Mouse (Mus musculus) bone marrow, adult 2 months (tissue): ENCODE measurements around the gene Dennd1c. TPM values are rescaled to one million over a fixed set of nuclear protein-coding genes. Genes with fewer than 3 reads are reported as not detected.

Source experiments
- H3K27ac ChIP-seq: fragments of 200-500 bp; 2 replicates; pipeline ENCODE4 v1.5.1; 2012; ENCODE audit warnings: low read depth, mild to moderate bottlenecking, control low read depth, inconsistent platforms, low read length; ENCODE audit not compliant: control insufficient read depth, poor library complexity, insufficient read depth
- H3K4me1 ChIP-seq: fragments of 200-500 bp; 2 replicates; pipeline ENCODE4 v1.6.1; 2011; ENCODE audit warnings: low read length; ENCODE audit not compliant: control insufficient read depth, insufficient read depth
- H3K4me3 ChIP-seq: fragments of 200-500 bp; replicated peaks from 2 replicates; pipeline ENCODE3; 2011; ENCODE audit warnings: mild to moderate bottlenecking, low read depth, low read length, control low read depth; ENCODE audit not compliant: control insufficient read depth
- CTCF ChIP-seq: fragments of 200-500 bp; IDR thresholded peaks from 2 replicates; pipeline ENCODE4 v1.5.1; 2011; ENCODE audit warnings: low read length, control low read depth; ENCODE audit not compliant: control insufficient read depth, insufficient read depth
- POLR2A ChIP-seq: fragments of 200-500 bp; IDR thresholded peaks from 2 replicates; pipeline ENCODE4 v1.6.1; 2011; ENCODE audit warnings: low read depth, mild to moderate bottlenecking, control low read depth, low read length, borderline replicate concordance; ENCODE audit not compliant: control insufficient read depth
- WGBS: fragments of 180-500 bp; shearing (Covaris S2); methylation state at CpG from one replicate; pipeline ENCODE4 v1.1.7; 2018; 5-methylcytosine and 5-hydroxymethylcytosine counted together
- polyA plus RNA-seq: library from polyadenylated mRNA; stranded (reverse); fragments of >200 nt; gene quantifications from 2 replicates; pipeline ENCODE4 v1.2.4, GENCODE M21; 2011; ENCODE audit warnings: low replicate concordance; ENCODE audit not compliant: missing spikeins, insufficient read depth, insufficient read length

The Dennd1c gene
- polyA plus RNA-seq, 1 experiment, result 96.5 TPM

- Histone ChIP-seq H3K4me3 (no peak overlapping the region), H3K4me1 (peaks cover 2% of the 10 kb centered on the region), H3K27ac (no peak overlapping the region; the same call in 1 of the 2 replicates)
- WGBS, result 85% methylated on average over 11 of the region's 11 CpGs
- no peak for TF ChIP-seq CTCF
- TF ChIP-seq POLR2A, result no peak
Measured at GRCm38 (mm10) chr17:57085970-57086757, 7.8 kb upstream of the Dennd1c start.

DNA sequence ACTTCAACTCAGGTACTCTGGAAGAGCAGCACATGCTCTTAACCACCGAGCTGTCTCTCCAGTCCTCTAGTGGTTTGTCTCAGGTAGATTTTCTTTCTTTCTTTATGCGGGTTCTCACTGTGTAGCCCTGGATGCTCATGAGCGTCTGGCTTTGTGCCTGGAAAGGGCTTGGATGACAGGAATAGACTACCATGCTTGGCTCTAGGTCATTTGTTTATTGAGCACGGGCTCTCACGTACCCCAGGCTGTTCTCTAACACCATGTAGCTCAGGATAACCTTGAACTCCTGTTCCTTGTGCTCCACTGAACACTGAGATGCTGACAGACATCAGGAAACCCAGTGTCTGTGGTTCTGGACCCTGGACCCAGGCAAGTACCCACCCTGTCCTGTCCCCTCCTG is 4.2 kb upstream of the Dennd1c start:
- H3K4me3 ChIP-seq, result no peak overlapping the region
- no peak overlapping the region for H3K27ac ChIP-seq
- 82% methylated on average over 5 of the region's 5 CpGs for WGBS
- TF ChIP-seq CTCF (no peak), POLR2A (no peak)
- H3K4me1 ChIP-seq, result peaks cover 3% of the 10 kb centered on the region; the same call in 1 of the 2 replicates

DNA sequence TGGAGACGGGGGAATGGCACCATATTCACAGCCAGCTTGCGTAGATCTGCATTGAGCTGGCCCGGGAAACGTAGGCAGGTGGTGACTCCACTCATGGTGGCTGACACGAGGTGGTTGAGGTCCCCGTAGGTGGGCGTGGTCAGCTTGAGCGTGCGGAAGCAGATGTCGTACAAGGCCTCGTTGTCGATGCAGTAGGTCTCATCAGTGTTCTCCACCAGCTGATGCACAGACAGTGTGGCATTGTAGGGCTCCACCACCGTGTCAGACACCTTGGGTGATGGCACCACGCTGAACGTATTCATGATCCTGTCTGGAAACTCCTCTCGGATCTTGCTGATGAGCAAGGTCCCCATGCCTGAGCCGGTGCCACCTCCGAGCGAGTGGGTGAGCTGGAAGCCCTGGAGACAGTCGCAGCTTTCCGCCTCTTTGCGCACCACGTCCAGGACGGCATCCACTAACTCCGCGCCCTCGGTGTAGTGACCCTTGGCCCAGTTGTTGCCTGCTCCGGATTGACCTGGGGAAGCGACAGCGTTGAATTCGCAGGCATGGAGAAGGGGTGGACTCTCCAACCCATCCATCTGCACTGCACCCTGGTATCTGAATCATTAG is 3.0 kb upstream of the Dennd1c start:
- Histone ChIP-seq H3K4me3 (no peak overlapping the region), H3K4me1 (peaks cover 3% of the 10 kb centered on the region; the same call in 1 of the 2 replicates), H3K27ac (no peak overlapping the region)
- TF ChIP-seq CTCF (no peak), POLR2A (no peak)
- WGBS, result 92% methylated on average over 31 of the region's 31 CpGs

DNA sequence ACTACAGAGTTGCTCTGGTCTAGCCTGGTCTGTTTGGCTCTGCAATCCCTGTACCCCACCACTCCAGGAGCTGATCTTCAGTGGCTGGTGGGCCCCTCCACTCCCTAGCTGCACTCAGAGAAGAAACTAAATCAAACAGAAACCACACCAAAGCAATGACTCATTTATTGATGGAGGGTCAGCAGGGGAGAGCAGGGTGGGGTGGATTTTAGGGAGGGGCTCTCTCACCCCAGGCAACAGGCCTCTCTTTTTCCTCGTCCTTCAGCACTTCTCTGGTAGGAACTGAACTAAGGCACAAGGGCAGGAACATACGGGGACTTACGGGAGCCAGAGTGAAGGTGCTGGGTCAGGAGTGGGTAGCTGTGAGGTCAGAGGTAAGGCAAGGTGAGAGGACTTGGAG is 1.6 kb upstream of the Dennd1c start:
- no peak overlapping the region for H3K4me3 ChIP-seq
- WGBS, result 64% methylated on average over 3 of the region's 3 CpGs
- H3K27ac ChIP-seq, result no peak overlapping the region
- peaks cover 3% of the 10 kb centered on the region; the same call in 1 of the 2 replicates for H3K4me1 ChIP-seq
- TF ChIP-seq POLR2A (no peak), CTCF (no peak)

- no peak overlapping the region for H3K4me3 ChIP-seq
- TF ChIP-seq POLR2A (no peak), CTCF (no peak)
- H3K4me1 ChIP-seq, result peaks cover 3% of the 10 kb centered on the region; the same call in 1 of the 2 replicates
- WGBS, result 44% methylated on average over 3 of the region's 3 CpGs
- H3K27ac ChIP-seq, result no peak overlapping the region
Measured at GRCm38 (mm10) chr17:57076916-57077315, 1.4 kb downstream of the Dennd1c start.

GRCm38 (mm10) chr17:57070699-57071098 is 7.6 kb downstream of the Dennd1c start:
- Histone ChIP-seq H3K4me1 (no peaks in the 10 kb centered on the region), H3K27ac (no peak overlapping the region), H3K4me3 (no peak overlapping the region)
- WGBS, result 79% methylated on average over 11 of the region's 11 CpGs
- TF ChIP-seq POLR2A, result no peak
- TF ChIP-seq CTCF, result no peak

DNA sequence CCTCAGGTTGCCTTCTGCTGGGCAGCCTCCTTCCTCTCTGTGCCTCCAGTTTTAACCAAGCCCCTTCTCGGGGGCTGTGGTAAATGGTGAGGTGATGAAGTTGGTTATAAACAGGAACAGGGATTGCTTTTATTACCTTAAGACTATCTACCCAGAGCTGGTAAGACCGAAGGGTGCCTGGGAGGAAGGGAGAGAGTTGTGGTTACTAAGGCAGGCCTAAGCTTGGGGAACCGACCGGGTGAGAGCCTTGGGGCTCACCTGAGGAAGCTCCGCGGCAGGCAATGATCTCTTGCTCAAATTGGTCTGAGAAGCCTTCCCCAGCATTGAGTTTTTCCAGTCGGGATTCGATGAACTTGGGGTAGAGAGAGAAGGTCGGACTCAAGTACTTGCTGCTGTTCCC is 8.0 kb downstream of the Dennd1c start:
- H3K27ac ChIP-seq, result no peak overlapping the region
- 73% methylated on average over 9 of the region's 9 CpGs for WGBS

DNA sequence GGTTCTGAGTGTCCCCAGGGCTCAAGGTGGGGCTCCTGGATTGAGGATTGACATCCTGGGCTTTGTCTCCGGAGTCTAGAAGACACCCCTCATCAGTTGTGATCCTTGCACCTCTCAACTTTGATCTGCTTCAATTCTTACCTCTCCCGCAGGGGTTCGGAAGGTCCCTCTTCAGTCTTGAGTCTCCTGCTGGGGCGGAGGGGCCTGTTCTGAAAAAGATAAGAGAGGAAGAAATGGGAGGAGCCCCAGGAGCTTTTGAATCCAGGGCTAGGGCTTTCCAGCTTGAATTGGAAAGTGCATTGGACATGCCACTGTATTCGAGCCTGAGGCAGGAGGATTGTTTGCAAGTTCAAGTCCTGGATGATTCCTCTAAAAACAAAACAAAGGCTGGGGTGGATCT is 11.4 kb downstream of the Dennd1c start:
- Histone ChIP-seq H3K4me3 (no peak overlapping the region), H3K27ac (no peak overlapping the region), H3K4me1 (no peaks in the 10 kb centered on the region)
- WGBS, result 71% methylated on average over 5 of the region's 5 CpGs
- no peak for TF ChIP-seq CTCF
- TF ChIP-seq POLR2A, result no peak

More for the DNA sequence above, 8.0 kb downstream of the Dennd1c start:
- TF ChIP-seq CTCF, result no peak
- no peak for TF ChIP-seq POLR2A
- no peaks in the 10 kb centered on the region for H3K4me1 ChIP-seq
- H3K4me3 ChIP-seq, result no peak overlapping the region

DNA sequence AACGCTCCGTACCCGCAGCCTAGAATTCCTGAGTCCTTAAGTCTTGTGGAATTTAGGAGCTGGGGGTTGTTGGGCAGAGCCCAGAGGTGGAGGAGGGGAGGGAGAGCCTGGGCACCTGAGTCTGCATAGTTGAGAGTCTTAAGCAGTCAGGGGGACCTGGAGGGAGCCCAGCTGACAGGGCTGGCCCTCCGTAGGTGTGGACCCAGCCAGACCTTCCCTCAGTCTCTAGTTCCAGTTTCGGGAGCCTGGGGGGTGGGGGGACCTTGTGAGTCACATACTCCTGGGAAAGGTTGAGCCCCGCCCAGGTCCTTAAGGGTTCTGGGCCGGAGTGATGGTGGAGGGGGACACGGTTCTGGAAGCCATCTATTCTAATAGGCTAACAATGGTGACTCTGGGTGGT is 15.3 kb downstream of the Dennd1c start:
- Histone ChIP-seq H3K27ac (no peak overlapping the region), H3K4me1 (peaks cover 3% of the 10 kb centered on the region; the same call in 1 of the 2 replicates), H3K4me3 (no peak overlapping the region)
- 79% methylated on average over 8 of the region's 8 CpGs for WGBS
- TF ChIP-seq POLR2A, result no peak
- TF ChIP-seq CTCF, result no peak
